Mouse (Mus musculus) lung, adult 18-20 months (tissue): ENCODE data around the gene Gm42421.

Experiments used
- DNase-seq, 2 experiments: peaks; one replicate each; pipeline ENCODE4 v3.0.0; 2022; ENCODE audit warnings: mixed read lengths in 2 of 2

Gene Gm42421

DNA sequence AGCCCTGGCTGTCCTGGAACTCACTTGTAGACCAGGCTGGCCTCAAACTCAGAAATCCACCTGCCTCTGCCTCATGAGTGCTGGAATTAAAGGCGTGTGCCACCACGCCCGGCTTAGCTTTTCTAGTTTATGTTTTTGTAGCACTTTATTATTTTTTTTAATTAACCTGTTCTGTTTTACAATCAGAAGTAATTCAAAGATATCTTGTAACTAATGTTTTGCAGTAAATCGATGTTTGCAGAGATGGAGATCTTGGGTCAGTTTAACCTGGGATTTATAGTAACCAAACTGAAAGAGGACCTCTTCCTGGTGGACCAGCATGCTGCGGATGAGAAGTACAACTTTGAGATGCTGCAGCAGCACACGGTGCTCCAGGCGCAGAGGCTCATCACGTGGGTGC is at the start of gene Gm42421:
Gene Gm42421, plus strand, starts transcription at position 301 of the 400 bp plus-strand sequence.
- DNase-seq = no peak

DNA sequence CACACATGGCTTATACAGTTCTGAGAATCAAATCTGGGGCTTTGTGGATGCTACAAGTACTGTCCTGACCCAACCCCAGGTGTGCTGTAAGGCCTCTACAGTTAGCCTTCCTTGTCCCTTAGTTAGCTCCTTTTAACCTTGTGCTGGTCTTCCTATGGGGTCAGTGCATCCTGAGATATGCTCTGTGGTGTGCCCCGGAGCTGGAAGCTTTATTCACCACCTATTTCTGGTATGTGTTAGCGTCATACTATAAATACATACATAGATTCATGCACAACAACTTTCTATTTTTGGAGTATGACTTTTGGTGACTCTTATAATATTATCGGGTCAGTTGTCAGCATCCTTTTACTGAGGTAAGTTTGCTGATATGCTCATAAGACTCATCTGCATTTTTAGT is 42.7 kb upstream of the Gm42421 start:
- DNase-seq = no peak

DNA sequence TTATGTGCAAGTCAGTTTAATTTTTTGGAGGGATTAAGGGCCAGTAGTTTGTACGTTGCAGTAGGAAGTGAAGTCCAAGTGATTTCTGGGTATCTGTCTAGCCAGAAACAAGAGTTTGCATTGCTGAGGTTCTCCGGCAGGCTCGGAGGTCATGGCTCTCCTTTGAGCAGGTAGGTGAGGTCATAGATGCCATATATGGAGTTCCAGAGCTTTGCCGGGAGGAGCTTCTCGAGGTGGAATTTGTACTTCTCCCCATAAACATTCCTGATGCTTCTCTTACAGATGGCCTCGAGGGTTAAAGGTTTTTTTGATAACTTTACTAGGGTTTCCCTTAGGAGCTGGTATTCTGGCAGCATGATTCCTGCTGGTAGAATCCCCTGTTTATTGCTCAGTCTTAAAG is 37.2 kb upstream of the Gm42421 start:
- DNase-seq = no peak

DNA sequence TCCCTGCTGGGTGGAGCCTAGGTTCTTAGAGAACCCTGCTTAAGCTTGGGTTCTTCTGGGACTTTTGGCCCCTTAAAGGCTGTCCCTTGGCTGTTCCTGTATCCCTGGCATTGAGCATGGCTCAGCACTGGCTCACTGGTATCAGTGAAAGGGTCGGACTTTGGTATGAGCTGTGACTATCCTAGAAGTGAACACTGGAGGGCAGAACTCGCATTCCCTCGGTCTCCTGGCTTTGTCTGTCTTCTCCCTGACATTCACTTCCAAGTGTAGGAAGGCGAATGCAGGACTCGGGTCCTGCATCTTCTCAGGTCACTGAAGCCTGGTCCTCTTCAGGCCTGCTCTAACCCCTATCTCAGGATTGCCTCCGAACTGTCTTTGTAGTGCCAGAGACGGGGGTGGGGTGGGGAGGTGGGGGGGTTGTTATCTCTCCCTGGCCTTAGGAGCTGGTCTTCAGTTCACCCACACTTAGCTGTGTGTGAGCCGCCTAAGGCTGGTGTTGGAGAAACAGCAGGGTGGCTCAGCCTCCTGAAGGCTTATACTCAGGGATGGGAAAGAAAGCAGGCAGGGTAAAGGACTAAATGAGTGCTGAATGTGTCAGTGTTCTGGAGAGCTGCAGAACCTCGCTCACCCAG is 35.6 kb upstream of the Gm42421 start:
- DNase-seq = no peak

DNA sequence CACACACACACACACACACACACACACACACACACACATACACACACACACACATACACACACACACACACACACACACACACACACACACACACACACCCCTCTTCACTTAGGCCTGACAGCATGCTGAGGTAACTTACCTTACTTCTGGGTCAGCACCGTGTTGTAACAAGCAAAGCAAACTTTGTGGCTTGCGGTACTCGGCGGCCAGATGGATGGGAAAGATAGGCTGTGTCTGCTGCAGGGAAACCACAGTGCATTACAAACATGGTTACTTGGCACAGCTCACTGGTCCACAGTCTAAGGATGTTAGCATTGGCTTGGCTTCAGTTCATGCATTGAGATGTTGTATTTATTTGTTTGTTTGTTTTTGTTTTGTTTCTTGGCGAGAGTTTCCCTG is 34.6 kb upstream of the Gm42421 start:
- DNase-seq = peak; percentile 19 to 33

DNA sequence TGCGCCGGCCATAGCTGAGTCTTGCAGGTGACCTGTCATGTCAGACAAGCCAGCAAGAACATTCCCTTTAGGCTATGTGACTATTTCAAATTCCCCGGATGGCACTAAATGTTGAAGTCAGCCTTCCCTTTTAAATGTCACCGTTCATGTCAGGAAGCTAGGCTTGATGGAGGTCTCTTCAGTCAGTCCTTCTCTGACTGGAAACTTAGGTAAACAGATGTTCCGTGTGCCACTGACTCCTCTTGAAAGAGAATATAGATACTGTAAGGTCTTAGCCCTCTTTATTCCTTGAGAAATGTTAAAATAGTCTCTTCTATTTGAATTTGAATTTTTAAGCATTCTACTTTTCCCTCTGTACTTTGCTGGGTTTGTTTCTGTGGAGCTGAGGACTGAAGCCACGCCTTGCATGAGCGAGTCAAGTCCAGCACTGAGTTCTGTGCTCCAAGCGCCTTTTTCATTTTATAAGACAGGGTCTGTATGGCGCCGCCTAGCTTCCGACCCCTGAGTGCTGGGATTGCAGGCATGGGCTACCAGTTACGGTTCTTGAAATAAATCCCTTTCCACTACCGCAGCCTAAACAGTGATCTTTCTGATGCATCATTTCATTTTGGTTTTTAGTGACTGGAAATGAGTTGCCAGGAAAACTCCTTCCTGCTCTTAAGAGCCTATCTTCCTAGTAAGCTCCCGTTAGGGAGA is 30.2 kb upstream of the Gm42421 start, which contains the start of gene Ankrd61:
Gene Ankrd61, minus strand, starts transcription at position 51 of the 696 bp plus-strand sequence.
- DNase-seq = no peak

DNA sequence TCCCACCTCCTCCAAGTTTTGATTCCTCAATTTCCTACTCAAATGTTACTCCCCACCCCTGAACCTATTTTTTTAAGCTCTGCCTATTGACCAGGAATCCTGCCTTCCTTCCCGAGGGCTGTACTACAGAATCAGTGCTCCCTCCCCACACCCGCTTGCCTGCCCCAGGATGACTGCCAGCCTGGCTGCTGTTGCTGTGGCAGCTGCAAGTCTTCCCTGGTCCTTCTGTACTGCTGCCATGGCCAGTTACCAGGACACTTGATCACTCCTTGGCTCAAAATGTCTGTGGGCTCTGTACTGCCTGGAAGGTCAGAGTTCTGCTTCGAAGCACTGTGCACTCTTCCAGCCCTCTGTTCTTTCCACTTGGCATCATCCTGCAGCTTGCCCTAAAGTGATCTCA is 25.9 kb upstream of the Gm42421 start:
- DNase-seq = no peak

DNA sequence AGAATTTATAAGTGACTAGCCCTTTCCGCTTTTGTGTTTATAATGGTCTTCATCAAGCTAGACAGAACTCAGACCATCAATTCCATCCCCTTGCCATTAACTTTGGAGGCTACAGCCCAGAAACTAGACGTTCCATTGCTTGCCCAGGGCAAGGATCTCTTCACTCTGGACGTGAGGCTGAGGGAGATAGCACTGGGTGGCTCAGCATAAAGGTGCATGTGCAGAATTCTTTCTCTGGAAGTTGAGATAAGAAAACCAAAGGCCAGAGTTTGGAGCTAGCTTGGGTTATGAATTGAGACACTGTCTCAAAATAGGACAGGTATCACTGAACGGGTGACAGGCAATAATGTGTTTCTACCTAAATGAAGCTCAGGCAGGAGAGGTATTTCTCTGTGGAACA is 24.2 kb upstream of the Gm42421 start:
- no peak for DNase-seq

DNA sequence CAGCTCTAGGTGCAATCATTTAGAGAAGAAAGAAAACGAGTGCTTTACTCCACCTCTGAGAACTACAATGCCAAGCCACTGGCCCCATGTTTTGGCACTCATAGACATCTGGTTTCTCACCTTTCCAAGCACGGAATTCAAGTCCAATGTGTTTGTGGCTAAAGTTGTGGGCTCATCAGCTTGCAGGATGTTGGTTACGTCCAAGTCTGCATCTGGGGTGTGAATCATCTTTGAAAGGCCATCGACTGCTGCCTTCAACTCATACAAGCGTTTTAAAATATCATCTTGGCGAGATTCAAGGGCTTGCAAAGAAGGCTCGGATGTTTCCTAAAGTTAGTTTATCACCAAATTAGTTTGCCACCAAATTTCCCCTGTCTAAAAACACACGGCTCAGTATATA is 21.5 kb upstream of the Gm42421 start:
- no peak for DNase-seq

DNA sequence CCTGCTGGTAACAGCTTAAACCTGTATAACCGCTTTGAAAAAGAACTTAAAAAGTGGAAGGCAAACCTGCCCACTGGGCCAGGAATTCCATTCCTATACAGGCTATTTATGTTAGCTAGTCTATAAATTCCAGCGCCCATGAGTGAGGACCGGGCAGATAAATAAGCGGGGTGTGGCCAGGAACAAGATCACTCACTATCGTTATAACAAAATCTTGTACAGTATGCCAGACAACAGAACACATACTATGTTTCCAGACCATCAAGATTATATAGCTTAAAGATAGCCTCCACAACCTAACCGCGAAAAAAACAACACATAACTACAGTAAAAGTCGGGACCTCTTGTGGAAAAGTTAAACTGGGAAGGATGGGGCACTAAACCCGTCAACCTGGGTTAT is 19.0 kb upstream of the Gm42421 start:
- DNase-seq = no peak

DNA sequence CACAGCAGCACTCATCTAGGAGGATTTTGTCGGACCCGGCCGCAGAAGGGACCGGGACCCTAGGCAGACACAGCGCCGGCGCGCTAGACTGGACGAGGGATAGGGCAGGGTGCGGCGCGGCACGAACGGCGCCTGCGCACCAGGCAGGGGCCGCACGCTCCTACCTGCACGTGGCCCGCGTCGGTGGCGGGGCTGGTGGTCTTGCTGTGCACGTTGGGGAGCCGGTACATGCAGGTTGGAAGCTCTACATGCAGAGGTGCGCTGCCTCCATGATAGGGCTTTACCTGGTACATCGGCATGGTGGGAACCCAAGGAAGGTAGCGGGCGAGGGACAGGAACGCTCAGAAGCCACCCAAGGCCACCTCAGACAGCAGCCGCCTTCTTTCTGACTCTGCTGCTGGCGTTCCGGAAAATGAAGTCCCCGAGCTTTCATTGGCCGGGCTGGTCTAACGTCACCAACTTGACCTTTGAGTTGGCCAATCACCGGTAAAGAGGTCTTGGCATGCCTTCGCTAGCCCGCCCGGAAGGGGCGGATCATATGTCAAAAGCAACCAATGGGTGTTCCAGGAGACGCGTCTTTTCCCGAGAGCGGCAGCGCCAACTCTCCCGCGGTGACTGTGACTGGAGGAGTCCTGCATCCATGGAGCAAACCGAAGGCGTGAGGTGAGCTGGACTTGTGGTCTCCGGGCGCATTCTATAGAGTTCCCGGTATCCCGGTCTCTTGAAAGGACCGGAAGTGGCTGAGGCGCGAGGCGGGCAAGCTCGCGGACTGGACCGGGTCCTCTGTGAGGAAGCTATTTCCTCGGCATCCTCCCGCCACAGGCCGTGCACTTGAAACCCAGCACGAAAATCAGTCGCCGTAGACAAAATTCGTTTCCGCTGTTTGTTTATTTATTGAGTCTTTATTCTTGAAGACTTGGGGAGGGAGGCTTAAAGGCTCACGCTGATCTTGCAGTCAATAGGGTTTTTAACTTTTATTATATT is 18.3 kb upstream of the Gm42421 start, which contains the start of the genes Aimp2 and Pms2:
Gene Aimp2, minus strand, starts transcription at position 431 of the 984 bp plus-strand sequence.
Gene Pms2, plus strand, starts transcription at position 548 of the 984 bp plus-strand sequence.
- DNase-seq = peak; percentile 98

DNA sequence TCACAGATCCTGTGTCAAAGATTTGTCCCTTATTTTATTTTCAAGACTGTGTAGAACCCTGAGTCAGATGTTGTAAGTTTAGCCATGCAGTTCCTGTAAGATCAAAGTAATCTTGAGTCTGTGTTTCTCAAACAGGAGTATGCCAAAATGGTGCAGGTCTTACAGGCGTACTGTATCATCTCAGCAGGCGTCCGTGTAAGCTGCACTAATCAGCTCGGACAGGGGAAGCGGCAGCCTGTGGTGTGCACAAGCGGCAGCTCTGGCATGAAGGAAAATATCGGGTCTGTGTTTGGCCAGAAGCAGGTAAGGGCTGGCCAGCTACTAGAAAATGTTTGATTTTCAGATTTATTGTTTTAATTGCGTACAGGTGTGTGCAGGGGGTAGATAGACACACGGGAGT is 11.8 kb upstream of the Gm42421 start:
- DNase-seq = no peak

DNA sequence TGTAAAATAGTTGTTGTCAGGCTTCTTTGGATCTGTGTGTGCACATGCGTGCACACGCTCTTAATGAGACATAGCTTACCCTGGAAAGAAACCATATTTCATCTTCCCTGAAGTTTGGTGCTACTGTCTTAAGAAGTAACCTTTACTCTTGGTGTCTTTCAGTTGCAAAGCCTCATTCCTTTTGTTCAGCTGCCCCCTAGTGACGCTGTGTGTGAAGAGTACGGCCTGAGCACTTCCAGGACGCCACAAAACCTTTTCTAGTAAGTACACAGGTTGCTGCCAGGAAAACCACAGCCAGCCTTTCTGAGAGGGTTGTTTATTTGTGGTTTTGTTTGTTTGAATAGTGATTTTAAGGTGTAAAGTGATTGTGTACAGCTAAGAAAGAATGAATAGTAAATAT is 10.6 kb upstream of the Gm42421 start:
- peak; percentile 74 to 80 for DNase-seq

DNA sequence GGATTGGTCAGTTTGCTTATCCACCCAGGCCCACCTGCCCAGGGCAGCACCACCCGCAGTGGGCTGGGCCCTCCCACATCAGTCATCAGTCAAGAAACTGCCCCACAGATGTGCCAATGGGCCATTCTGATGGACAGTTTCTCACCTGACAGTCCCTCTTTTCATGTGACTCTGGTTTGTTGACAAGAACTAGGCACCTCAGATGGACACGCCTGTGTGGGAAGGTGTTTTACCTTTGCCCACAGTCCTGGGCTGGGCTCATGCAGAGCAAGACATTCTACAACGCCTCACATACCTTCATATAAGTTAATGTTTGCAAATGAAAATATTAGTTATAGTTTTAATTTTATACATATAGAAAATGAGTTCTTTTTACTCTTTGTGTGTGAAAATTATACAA is 9.9 kb upstream of the Gm42421 start:
- no peak for DNase-seq

DNA sequence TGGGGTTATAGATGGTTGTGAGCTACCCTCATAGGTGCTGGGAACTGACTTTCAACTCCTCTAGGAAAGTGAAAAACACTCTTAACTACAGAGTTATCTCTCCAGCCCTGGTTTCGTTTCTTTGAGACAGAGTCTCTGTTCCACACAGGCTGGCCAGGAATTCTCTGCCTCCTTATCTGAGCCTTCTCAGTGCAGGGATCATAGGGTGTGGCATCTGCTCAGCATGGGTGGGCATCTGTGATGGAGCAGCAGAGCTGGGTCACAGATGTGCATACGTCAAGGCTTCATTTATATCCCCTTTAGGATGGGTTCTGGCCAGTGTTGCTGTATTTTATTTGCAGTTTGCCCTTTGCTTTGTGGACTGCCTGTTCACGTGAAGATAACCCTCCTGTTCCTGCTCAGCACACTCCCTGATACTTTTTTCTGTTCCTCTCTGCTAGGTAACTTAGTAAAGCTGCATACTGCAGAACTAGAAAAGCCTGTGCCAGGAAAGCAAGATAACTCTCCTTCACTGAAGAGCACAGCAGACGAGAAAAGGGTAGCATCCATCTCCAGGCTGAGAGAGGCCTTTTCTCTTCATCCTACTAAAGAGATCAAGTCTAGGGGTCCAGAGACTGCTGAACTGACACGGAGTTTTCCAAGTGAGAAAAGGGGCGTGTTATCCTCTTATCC is 3.1 kb upstream of the Gm42421 start:
- DNase-seq = no peak

DNA sequence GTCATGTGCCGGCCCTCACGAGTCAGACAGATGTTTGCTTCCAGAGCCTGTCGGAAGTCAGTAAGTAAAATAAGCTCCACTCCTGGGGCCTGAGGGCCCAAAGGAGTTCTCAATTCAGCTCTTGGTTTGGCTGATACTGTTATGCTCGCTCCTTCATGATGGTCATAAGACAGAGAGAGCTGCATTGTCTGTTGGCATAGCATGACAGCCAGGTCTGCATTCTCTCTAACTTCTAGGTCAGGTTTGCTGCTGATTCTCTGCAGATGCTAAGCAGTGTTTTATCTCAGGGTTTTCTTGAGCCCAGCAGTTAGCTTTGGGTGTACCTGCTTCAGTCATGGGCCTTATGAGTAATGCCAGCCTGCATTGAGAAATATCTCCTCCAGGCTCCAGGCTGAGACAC is 1.3 kb downstream of the Gm42421 start:
- DNase-seq = no peak

DNA sequence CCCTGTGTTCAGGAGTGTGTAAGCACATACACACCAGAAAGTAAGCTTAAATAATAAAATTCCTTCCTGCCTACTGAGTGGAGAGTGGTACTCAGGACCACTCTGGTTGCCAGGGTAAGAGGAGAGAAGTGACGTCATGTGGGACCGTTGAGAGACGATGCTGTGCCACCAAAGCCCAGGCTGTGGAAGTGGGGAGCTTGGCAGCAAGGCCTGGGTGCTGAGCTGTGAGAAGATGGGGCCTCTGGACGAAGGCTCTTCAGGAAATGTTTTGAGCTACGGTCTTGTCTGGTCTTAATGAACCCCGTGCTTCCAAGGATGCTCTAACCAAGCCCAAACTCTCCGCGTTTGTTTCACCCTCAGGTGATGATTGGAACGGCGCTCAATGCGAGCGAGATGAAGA is 2.7 kb downstream of the Gm42421 start:
- no peak for DNase-seq

DNA sequence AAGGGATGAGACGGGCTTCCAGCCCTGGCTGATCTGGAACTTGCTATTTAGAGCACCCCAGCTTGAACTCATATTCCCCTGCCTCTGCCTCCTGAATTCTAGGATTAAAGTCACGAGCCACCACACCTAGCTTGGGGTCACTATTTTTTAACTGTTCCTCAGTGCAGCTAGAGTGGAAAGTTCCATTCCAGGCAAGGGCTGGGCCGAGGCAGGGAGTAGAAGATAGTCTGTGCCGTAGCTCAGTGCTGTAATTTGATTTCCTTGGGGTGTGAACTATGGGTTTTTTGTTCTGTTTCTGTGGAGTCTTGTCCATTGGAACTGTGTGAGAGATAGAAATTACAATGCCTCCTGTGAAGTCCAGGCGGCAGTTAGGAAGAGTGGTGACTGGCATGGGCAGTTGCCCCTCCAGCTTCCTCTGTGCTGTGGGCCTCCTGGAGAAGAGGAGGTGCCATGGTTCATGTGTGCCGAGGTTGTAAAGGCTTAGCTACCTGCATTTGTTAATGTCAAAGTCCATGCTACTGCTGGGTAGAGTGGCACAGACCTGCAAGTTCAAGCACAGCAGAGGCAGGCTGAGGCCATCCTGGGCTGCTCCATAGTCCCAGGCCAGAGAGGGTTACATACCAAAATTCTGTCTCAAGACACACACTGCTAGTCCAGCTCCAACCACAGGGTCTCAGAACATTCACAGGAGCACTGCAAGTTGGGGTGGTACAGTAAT is 4.0 kb downstream of the Gm42421 start:
- DNase-seq = no peak

DNA sequence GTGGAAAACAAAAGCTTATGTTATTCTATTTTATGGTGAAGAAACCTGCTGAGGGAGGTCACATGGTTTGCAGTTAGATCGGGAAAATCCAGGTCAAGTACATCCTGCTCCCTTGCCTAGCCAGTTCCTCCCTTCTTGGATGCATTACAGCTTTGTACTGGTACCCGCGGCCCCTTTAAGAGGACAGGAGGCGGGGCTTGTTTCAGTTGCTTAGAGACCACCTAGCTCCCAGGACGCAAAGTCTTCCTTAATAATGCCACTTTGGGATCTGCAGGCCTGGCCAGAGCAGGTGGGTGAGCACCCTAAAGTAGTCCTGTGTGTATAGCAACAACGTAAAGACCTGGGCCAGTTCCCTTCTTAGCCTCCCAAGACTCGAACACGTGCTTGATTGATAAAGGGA is 4.9 kb downstream of the Gm42421 start, which contains the start of gene Rsph10b:
Gene Rsph10b, plus strand, starts transcription at position 205 of the 400 bp plus-strand sequence.
- DNase-seq = peak; percentile 71 to 81

DNA sequence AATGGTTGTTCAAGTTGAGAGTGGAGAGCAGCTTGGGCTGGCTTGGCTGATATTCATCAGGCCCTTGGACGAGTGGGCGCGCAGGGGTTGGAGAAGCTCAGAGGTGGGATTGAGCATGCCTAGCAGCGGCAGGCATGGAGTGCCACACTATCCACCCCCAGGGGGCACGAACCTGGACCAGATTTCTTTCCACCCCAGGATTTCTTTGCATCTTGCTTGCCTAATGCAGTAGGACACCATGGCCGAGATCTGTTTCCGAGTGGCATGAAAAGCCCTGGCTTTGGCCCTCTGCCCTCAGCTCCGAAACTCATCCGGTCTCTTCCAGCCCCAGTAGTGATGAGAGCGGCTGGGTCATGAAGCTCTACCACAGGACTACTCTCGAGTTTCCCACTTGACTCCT is 5.4 kb downstream of the Gm42421 start:
- no peak for DNase-seq

DNA sequence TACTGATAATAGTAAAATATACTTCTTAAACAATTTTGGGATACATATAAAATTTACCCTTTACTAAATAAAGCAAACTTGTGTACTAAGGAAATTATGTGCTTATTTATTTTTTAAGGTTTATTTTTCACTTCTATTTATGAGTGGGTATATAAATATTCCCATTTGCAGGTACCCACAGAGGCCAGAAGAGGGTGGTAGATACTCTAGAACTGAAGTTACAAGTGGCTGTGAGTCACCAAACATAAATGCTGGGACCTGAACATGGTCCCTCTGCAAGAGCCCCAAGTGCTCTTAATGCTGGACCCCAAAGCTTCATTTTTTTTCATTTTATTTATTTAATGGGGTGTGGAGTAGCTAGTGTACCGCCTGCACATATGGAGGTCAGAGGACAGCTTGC is 5.9 kb downstream of the Gm42421 start:
- DNase-seq = no peak

DNA sequence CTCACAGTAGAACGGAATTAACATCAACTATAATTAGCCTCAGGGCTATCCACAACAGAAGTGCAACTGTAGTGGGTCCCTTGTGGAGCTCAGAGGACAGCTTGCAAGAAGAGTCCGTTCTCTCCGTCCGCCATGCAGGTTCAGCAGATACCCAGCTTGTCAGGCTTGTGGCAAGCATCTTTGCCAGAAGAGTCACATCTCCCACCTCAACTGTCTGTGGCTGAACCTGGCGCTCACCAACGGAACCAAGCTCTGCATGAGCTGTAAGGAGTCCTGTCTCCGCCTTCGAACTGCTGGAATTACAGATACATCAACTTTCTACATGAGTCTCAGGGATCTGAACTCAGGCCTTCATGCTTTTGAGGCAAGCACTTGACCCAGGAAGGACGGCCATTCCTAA is 8.2 kb downstream of the Gm42421 start:
- DNase-seq = no peak
